30 mouse cellular contexts compared by ENCODE assay signal in the genomic region with DNA sequence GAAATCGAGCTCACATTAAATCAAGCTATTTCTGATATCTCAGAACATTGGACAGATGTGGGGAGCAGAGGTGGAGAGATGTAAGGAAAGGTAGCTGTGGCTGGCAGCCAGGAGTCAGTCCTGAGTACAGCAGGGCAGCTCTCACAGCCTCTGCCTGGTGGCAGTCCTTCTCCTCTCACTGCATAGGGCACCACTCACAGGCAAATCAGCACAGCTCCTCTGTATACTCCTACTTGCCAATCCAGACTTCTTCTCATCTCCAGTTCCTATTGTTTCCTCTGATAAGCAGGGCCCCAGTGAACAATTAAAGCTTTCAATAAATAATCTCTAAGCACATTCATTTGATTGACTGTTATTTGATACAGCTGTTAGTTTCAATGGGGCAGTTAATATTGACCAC.
DNase-seq lines count a peak whose midpoint lies in the region; ATAC-seq and TF ChIP-seq lines count a peak whose summit lies in the region.
"Had no signal": no experiment of that assay in that cellular context is flagged by ENCODE, and none has a peak within 500 bp of the region (broad histone marks: within the 10 kb centered on the region; RNA-seq: fewer than 3 reads in every experiment).

No protein-coding gene starts in this region.

- H3K9ac ChIP-seq in forebrain, embryonic 14.5 days (ENCODE audit: low read length), result no peak overlapping the region
- no peak overlapping the region for H3K9ac ChIP-seq in hindbrain, postnatal 0 days (replicated peaks; ENCODE audit: low read length)
- no peak overlapping the region for H3K9ac ChIP-seq in forebrain, embryonic 16.5 days (replicated peaks; ENCODE audit: low read depth, low read length)
- H3K9ac ChIP-seq in neural tube, embryonic 13.5 days, result 0 out of 2 replicates have a peak overlapping the region, but pooled peaks have one; percentile 6
- H3K9ac ChIP-seq: embryonic facial prominence, embryonic 15.5 days; heart, embryonic 15.5 days; limb, embryonic 13.5 days; lung, embryonic 15.5 days; stomach, embryonic 15.5 days had no signal

- no peaks in the 10 kb centered on the region for H3K9me3 ChIP-seq in forebrain, embryonic 14.5 days (replicated peaks; ENCODE audit: control insufficient read depth, low read length)
- H3K9me3 ChIP-seq in forebrain, embryonic 10.5 days, result no peaks in the 10 kb centered on the region
- no peaks in the 10 kb centered on the region for H3K9me3 ChIP-seq in hindbrain, postnatal 0 days (ENCODE audit: low read length)
- no peaks in the 10 kb centered on the region for H3K9me3 ChIP-seq in hindbrain, embryonic 10.5 days
- H3K9me3 ChIP-seq in forebrain, embryonic 16.5 days (ENCODE audit: control insufficient read depth, low read length), result no peaks in the 10 kb centered on the region
- H3K9me3 ChIP-seq in neural tube, embryonic 13.5 days, result no peaks in the 10 kb centered on the region
- H3K9me3 ChIP-seq: embryonic facial prominence, embryonic 10.5 days; embryonic facial prominence, embryonic 15.5 days; heart, embryonic 15.5 days; limb, embryonic 13.5 days; lung, embryonic 15.5 days; stomach, embryonic 15.5 days had no signal

- 0 out of 2 replicates have a peak, but pooled peaks have one; percentile 54 for ATAC-seq in forebrain, embryonic 14.5 days
- ATAC-seq in hindbrain, postnatal 0 days, result 0 out of 2 replicates have a peak, but pooled peaks have one; percentile 45
- ATAC-seq in forebrain, embryonic 16.5 days, result peak; percentile 31; the same call in 1 of the 2 replicates
- ATAC-seq in neural tube, embryonic 13.5 days (ENCODE audit: low read depth), result peak; percentile 79
- ATAC-seq: intestine, embryonic 16.5 days; Patski had no signal

- H3K27ac ChIP-seq in forebrain, embryonic 14.5 days (ENCODE audit: low read depth, low read length), result no peak overlapping the region
- H3K27ac ChIP-seq in forebrain, embryonic 10.5 days, result no peak overlapping the region
- H3K27ac ChIP-seq in hindbrain, postnatal 0 days, result no peak overlapping the region
- no peak overlapping the region for H3K27ac ChIP-seq in hindbrain, embryonic 10.5 days
- H3K27ac ChIP-seq in forebrain, embryonic 16.5 days (ENCODE audit: low read length), result no peak overlapping the region
- H3K27ac ChIP-seq in neural tube, embryonic 13.5 days (replicated peaks), result no peak overlapping the region
- H3K27ac ChIP-seq: embryonic facial prominence, embryonic 10.5 days; embryonic facial prominence, embryonic 15.5 days; gastrocnemius, adult 2 months; heart, embryonic 15.5 days; left cerebral cortex, adult 2 months; limb, embryonic 13.5 days; lung, embryonic 15.5 days; stomach, embryonic 15.5 days had no signal

- no peak for DNase-seq in forebrain, embryonic 14.5 days (ENCODE audit: low spot score)
- no peak for DNase-seq in forebrain, embryonic 10.5 days (ENCODE audit: extremely low spot score, low spot score)
- DNase-seq in hindbrain, postnatal 0 days (ENCODE audit: low spot score), result no peak
- DNase-seq in hindbrain, embryonic 10.5 days (ENCODE audit: low spot score), result no peak
- DNase-seq in layer of hippocampus, postnatal 14 days (ENCODE audit: low spot score in 2 of 2), result no peak
- no peak for DNase-seq in layer of hippocampus, postnatal 10 days (ENCODE audit: low spot score in 2 of 2)
- DNase-seq: adrenal gland, postnatal 10 days; cerebellum, adult 8-10 months; cerebellum, postnatal 25 days; gastrocnemius, adult 2 months; heart, postnatal 36 days; kidney, adult 8-10 months; kidney, postnatal 14 days; layer of hippocampus, adult 9-11 months; retina, postnatal 1 day; right cerebral cortex, postnatal 14 days; thymus, postnatal 4 days had no signal

- H3K4me2 ChIP-seq in forebrain, embryonic 14.5 days (ENCODE audit: low read length), result no peak overlapping the region
- no peak overlapping the region for H3K4me2 ChIP-seq in hindbrain, postnatal 0 days (ENCODE audit: low read depth, low read length)
- no peak overlapping the region for H3K4me2 ChIP-seq in forebrain, embryonic 16.5 days (ENCODE audit: low read length)
- H3K4me2 ChIP-seq in neural tube, embryonic 13.5 days, result no peak overlapping the region
- H3K4me2 ChIP-seq: embryonic facial prominence, embryonic 15.5 days; heart, embryonic 15.5 days; limb, embryonic 13.5 days; liver, embryonic 11.5 days; lung, embryonic 15.5 days; midbrain, embryonic 11.5 days; stomach, embryonic 15.5 days had no signal

- H3K27me3 ChIP-seq in forebrain, embryonic 14.5 days (replicated peaks; ENCODE audit: control insufficient read depth, insufficient read depth, low read length), result peaks cover 7% of the 10 kb centered on the region; the same call in 1 of the 2 replicates
- no peaks in the 10 kb centered on the region; the same call in 1 of the 2 replicates for H3K27me3 ChIP-seq in forebrain, embryonic 10.5 days (ENCODE audit: poor library complexity, severe bottlenecking)
- 0 out of 2 replicates have a peak, but pooled peaks cover 4% of the 10 kb centered on the region for H3K27me3 ChIP-seq in hindbrain, postnatal 0 days (ENCODE audit: insufficient read depth, low read length)
- H3K27me3 ChIP-seq in hindbrain, embryonic 10.5 days (ENCODE audit: insufficient read depth, poor library complexity, severe bottlenecking), result peaks cover 6% of the 10 kb centered on the region
- peaks cover 5% of the 10 kb centered on the region; the same call in 1 of the 2 replicates for H3K27me3 ChIP-seq in forebrain, embryonic 16.5 days (replicated peaks; ENCODE audit: control insufficient read depth, insufficient read depth, low read length)
- H3K27me3 ChIP-seq in neural tube, embryonic 13.5 days, result no peaks in the 10 kb centered on the region
- H3K27me3 ChIP-seq: embryonic facial prominence, embryonic 15.5 days; heart, embryonic 15.5 days; lung, embryonic 15.5 days; Patski; stomach, embryonic 15.5 days had no signal

- 85% methylated on average over 1 of the region's 1 CpGs for whole genome bisulfite sequencing in forebrain, embryonic 14.5 days
- WGBS in forebrain, embryonic 10.5 days, result 89% methylated on average over 1 of the region's 1 CpGs
- WGBS in hindbrain, postnatal 0 days, result 61% methylated on average over 1 of the region's 1 CpGs
- WGBS in hindbrain, embryonic 10.5 days, result 85% methylated on average over 1 of the region's 1 CpGs
- 93% methylated on average over 1 of the region's 1 CpGs for WGBS in forebrain, embryonic 16.5 days
- 75% methylated on average over 1 of the region's 1 CpGs for WGBS in neural tube, embryonic 13.5 days

- no peaks in the 10 kb centered on the region for H3K36me3 ChIP-seq in forebrain, embryonic 14.5 days (ENCODE audit: control insufficient read depth, insufficient read depth, low read length)
- no peaks in the 10 kb centered on the region for H3K36me3 ChIP-seq in forebrain, embryonic 10.5 days (replicated peaks)
- H3K36me3 ChIP-seq in hindbrain, postnatal 0 days (ENCODE audit: insufficient read depth, low read length), result no peaks in the 10 kb centered on the region
- H3K36me3 ChIP-seq in hindbrain, embryonic 10.5 days, result no peaks in the 10 kb centered on the region
- no peaks in the 10 kb centered on the region for H3K36me3 ChIP-seq in forebrain, embryonic 16.5 days (ENCODE audit: control insufficient read depth, insufficient read depth)
- H3K36me3 ChIP-seq in neural tube, embryonic 13.5 days, result no peaks in the 10 kb centered on the region
- H3K36me3 ChIP-seq: embryonic facial prominence, embryonic 10.5 days; embryonic facial prominence, embryonic 15.5 days; heart, embryonic 15.5 days; limb, embryonic 13.5 days; lung, embryonic 15.5 days; stomach, embryonic 15.5 days had no signal

- TF ChIP-seq CTCF in hindbrain, postnatal 0 days (IDR thresholded peaks at IDR 0.05; ENCODE audit: low read depth), result peak; percentile 13; the same call in 1 of the 2 replicates

- no peak overlapping the region for H3K4me3 ChIP-seq in forebrain, embryonic 14.5 days (ENCODE audit: low read depth, low read length)
- H3K4me3 ChIP-seq in forebrain, embryonic 10.5 days, result no peak overlapping the region
- no peak overlapping the region for H3K4me3 ChIP-seq in hindbrain, postnatal 0 days (ENCODE audit: low read length)
- H3K4me3 ChIP-seq in hindbrain, embryonic 10.5 days, result no peak overlapping the region
- H3K4me3 ChIP-seq in forebrain, embryonic 16.5 days (replicated peaks; ENCODE audit: low read length), result no peak overlapping the region
- H3K4me3 ChIP-seq in neural tube, embryonic 13.5 days, result no peak overlapping the region
- H3K4me3 ChIP-seq: embryonic facial prominence, embryonic 10.5 days; embryonic facial prominence, embryonic 15.5 days; gastrocnemius, adult 2 months; heart, embryonic 15.5 days; left cerebral cortex, adult 2 months; limb, embryonic 13.5 days; lung, embryonic 15.5 days; stomach, embryonic 15.5 days had no signal

- H3K4me1 ChIP-seq in forebrain, embryonic 14.5 days (ENCODE audit: control insufficient read depth, insufficient read depth, low read length), result no peaks in the 10 kb centered on the region
- peaks cover 35% of the 10 kb centered on the region for H3K4me1 ChIP-seq in forebrain, embryonic 10.5 days
- no peaks in the 10 kb centered on the region for H3K4me1 ChIP-seq in hindbrain, postnatal 0 days (ENCODE audit: insufficient read depth, low read length)
- H3K4me1 ChIP-seq in hindbrain, embryonic 10.5 days (replicated peaks), result peaks cover 20% of the 10 kb centered on the region
- H3K4me1 ChIP-seq in forebrain, embryonic 16.5 days (replicated peaks; ENCODE audit: control insufficient read depth, insufficient read depth, low read length), result 0 out of 2 replicates have a peak, but pooled peaks cover 3% of the 10 kb centered on the region
- peaks cover 66% of the 10 kb centered on the region for H3K4me1 ChIP-seq in neural tube, embryonic 13.5 days (replicated peaks)
- H3K4me1 ChIP-seq: lung, embryonic 15.5 days had no signal
